Mouse (Mus musculus) myocyte (in vitro differentiated cells): ENCODE data around the gene Triap1. TPM values are rescaled to one million over a fixed set of nuclear protein-coding genes. Genes with fewer than 3 reads are reported as not detected.

Experiments used
- polyA plus RNA-seq: library from polyadenylated mRNA; unstranded; fragments of >200 nt; fragmentation: generic; extraction: Trizol; gene quantifications from one replicate; pipeline ENCODE4 v1.2.1, GENCODE M21; 2012; ENCODE audit warnings: missing spikeins

Gene Triap1
- polyA plus RNA-seq, 1 experiment, result 35.2 TPM

Other genes starting within 250 kb of the Triap1 start
- gene Gm10401, start 242.9 kb upstream of the Triap1 start, polyA plus RNA-seq, result 4.4 TPM
- gene Acads, start 221.9 kb upstream of the Triap1 start, polyA plus RNA-seq, result 82.1 TPM
- 24.5 TPM for gene Unc119b, start 206.2 kb upstream of the Triap1 start, polyA plus RNA-seq
- 112 TPM for gene Mlec, start 183.0 kb upstream of the Triap1 start, polyA plus RNA-seq
- 3.1 TPM for gene Cabp1, start 146.8 kb upstream of the Triap1 start, polyA plus RNA-seq
- gene Pop5, start 105.4 kb upstream of the Triap1 start, polyA plus RNA-seq, result 82.3 TPM
- 220 TPM for gene Rnf10, start 68.3 kb upstream of the Triap1 start, polyA plus RNA-seq
- 43.7 TPM for gene Coq5, start 61.6 kb upstream of the Triap1 start, polyA plus RNA-seq
- gene Dynll1, start 40.2 kb upstream of the Triap1 start, polyA plus RNA-seq, result 585 TPM
- 52.0 TPM for gene Srsf9, start 14.0 kb upstream of the Triap1 start, polyA plus RNA-seq
- 8.1 TPM for gene Gatc, start within 50 bp of the Triap1 start, polyA plus RNA-seq
- gene Cox6a1, start 7.8 kb downstream of the Triap1 start, polyA plus RNA-seq, result 2,023 TPM
- 0.31 TPM for gene Msi1, start 88.4 kb downstream of the Triap1 start, polyA plus RNA-seq
- gene Pla2g1b, start 125.0 kb downstream of the Triap1 start, polyA plus RNA-seq, result not detected
- gene Sirt4, start 143.5 kb downstream of the Triap1 start, polyA plus RNA-seq, result 13.6 TPM
- 120 TPM for gene Pxn, start 165.5 kb downstream of the Triap1 start, polyA plus RNA-seq
- gene Rplp0, start 218.2 kb downstream of the Triap1 start, polyA plus RNA-seq, result 3,361 TPM
- 49.4 TPM for gene Gcn1l1, start 224.0 kb downstream of the Triap1 start, polyA plus RNA-seq